Mouse (Mus musculus) right cerebral cortex, postnatal 36 days (tissue): ENCODE data around the gene Ear14.
"Not testable (repeated sequence)": the region's sequence is repeated elsewhere in the genome, so short reads cannot be mapped to it uniquely, and the experiment has no call there.

Experiments used
- DNase-seq, 2 experiments: peaks; one replicate each; pipeline ENCODE4 v3.0.0; 2022; ENCODE audit warnings: low spot score in 2 of 2, mixed read lengths in 1 of 2

Ear14 gene

DNA sequence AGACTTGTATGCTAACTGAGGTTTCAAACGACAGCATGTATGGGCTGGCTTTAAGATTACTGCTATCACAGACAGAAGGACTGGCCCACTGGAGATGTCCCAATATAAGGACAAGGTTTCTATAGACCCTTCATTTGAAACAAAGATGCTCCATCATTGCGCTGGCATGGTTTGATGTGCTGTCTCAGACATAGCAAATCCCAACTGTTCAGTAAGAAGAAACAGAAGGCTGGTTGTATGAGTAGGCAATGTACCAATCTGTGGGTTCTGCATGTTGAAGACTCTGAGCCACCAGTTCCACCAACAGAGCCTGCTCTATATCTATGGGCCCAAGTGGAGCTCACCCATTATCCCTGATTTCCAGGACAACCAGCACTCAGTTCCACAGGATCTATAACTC, at the start of gene Ear14:
Gene Ear14, plus strand, starts transcription at position 277 of the 400 bp plus-strand sequence.
- DNase-seq = no peak

GRCm38 (mm10) chr14:51156056-51156735, 47.0 kb upstream of the Ear14 start:
- no peak for DNase-seq

DNA sequence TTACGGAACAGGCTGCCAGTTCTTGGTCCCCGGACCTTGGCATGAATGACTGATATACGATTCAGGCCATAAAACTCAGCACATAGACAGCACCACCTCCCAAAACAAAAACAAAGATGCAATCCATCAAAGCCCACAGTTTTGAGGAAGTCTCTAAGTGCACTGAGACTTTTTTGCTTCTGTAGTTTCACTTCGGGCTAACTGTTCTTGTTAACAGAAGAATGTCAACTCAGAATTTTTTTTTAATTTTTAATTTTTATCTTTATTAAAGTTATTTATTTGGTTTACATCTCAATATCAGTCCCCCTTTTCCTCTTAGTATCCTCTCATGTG, 46.5 kb upstream of the Ear14 start:
- no peak for DNase-seq

DNA sequence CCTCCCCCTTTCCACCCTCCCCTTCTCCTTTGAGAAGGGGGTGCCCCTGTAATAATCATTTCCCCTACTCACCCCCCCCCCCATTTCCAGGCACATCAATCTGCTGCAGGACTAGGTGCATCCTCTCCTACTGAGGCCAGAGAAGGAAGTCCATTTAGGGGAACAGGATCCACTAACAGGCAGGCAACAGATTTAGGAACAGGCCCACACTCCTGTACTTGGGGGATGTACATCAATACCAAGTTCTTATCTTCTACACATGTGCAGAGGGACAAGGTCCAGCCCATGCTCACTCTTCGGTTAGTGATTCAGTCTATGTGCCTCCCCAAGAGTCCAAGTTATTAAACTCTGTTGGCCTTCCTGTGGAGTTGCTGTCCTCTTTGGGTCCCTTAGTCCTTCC, 46.1 kb upstream of the Ear14 start:
- DNase-seq = no peak

- DNase-seq = not testable (repeated sequence)
Observed at GRCm38 (mm10) chr14:51161976-51162375, 41.2 kb upstream of the Ear14 start, which contains the start of gene Rnase2b. Rnase2b (plus strand) TSS chr14:51162260.

DNA sequence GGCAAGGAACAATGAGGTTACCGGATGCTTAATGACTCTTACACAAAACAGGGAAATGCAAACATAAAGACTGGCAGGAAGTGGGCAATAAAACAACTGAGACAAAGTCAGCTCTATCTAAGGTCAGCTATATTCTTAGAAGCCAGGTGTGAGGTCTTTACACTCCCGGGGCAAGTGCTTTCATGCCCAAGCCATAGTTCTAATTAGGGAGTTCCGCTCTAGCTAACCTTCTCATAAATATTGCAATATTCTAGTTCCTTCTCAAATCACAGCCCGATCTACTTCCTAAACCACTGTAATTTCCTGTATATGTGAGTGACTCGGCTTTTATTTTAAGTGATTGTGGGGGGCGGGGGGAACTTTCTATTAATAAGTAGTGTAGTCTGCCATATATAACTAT, 39.9 kb upstream of the Ear14 start:
- DNase-seq = not testable (repeated sequence)

GRCm38 (mm10) chr14:51165435-51165834, 37.8 kb upstream of the Ear14 start:
- no peak for DNase-seq

DNA sequence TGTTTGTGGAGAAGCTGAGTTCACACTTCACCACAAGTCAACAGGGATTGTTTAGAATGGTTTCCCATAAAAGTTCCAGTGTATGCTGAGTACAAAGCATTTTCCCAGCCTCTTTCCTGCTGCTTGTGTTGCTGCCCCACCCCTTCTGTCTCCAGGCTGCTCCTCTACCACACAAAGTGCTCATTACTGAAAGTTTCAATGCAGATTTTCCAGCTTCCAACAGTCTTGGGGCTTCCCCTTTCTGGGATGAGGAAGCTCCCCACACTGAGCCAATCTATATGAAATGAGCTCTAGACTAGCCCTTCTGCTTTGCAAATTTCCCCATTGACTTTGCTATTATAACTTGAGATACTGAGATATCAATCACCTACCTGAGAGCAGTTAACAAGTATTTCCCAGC, 37.1 kb upstream of the Ear14 start:
- no peak for DNase-seq

GRCm38 (mm10) chr14:51172095-51172865, 30.9 kb upstream of the Ear14 start:
- DNase-seq = not testable (repeated sequence)

DNA sequence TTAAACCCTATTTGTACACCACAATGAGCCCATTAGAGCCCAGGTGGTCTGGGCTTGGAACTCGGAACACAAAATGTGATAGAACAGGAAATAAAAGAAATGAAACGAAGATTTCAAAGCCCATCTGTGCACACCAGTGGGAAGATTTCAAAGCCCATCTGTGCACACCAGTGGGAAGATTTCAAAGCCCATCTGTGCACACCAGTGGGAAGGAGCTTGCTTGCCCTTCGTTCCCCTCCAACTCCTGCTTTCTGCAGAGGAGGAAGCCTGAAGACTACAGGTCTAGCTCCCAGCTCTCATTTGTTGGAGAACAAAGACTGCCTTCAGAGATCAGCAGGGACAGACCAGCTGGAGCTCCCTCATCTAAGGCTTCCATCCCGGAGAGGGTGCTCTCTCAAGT, 30.2 kb upstream of the Ear14 start:
- DNase-seq = not testable (repeated sequence)

DNA sequence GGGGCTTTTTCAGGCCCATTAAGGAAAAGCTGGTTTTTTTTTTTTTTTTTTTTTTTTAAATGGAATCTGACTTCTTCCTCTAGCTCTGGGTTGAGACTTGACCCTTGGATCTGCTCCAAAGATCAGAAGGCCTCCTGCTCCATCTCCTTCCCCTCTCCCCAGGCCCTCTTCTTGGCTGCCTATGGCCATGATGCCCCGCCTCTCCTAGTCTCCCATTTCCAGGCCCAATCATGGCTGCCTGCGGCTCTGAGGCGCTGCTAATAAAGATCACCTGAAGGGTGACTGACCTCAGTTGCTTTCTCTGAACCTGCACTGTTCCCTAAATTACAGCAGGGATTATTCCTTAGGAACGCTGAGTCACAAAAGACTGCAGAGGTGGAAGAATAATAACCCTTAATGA, 29.3 kb upstream of the Ear14 start:
- no peak for DNase-seq

- DNase-seq = not testable (repeated sequence)
Observed at GRCm38 (mm10) chr14:51181051-51181450, 22.1 kb upstream of the Ear14 start.

GRCm38 (mm10) chr14:51195681-51196080, 7.5 kb upstream of the Ear14 start:
- no peak for DNase-seq

DNA sequence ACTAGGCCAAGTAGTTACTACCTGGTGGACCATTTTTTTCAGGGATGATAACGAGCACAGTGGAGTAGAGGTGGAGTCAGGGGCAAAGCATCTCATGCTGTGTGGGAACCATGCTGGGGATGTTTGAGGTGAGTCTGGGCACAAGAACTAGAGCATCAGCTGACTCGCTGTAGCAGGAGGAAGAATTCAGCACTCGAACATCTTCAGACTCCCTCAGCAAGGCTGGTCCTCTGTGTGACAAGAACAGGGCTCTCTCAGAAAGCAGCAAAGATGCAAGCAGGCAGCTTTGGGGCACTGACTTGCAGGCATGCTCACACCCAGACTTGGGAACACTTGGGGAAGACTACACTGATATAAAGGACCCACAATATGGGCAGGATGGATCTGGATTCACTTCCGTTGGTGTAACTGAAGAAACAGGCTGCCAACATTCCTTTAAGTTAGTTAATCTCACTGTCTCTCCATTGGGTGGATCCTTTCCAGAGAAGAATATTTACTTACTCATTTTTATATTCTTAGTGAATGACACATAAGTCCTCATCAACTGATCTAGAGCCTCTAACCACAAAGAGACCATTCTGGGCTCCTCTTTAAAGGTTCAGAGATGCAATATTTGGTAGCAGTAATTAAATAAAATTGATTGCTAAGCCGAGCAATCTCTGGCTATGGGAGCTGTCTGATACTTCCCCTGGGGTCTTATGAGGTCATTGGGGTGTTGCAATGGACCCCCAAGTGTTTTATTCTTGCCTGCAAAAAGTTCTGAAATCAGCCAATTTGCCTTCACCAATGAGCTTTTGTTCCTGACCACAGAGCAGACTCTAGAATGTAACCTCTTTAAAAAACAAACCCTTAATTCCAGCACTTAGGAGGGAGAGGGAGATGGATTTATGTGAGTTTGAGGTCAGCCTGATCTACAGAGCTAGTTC, 3.8 kb upstream of the Ear14 start, which contains the start of gene Ang2:
Gene Ang2, minus strand, starts transcription at position 51 of the 926 bp plus-strand sequence.
- DNase-seq = no peak

DNA sequence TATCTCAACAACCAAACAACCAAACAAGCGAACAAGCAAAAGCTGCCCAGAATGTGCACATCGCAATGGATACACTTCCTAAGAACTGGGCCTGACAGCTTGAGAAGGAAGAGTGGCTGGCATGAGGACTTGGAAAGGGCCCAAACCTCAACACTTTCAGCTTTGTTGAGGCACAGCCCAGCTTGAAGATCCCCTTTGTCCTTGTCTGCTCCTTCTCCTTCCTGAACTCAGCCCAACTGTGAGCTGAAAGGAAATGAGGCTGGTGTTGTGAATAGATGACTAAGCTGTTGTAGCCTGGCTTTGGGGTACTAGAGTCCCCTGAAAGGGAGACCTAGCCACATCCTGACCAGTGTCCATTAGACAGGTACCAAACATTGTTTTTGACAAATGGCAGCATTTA, 3.1 kb upstream of the Ear14 start:
- DNase-seq = peak in 1 of 2 experiments; percentile 18

- no peak for DNase-seq
Observed at GRCm38 (mm10) chr14:51200466-51200865, 2.7 kb upstream of the Ear14 start.

- not testable (repeated sequence) for DNase-seq
Observed at GRCm38 (mm10) chr14:51220075-51220474, 16.9 kb downstream of the Ear14 start.

DNA sequence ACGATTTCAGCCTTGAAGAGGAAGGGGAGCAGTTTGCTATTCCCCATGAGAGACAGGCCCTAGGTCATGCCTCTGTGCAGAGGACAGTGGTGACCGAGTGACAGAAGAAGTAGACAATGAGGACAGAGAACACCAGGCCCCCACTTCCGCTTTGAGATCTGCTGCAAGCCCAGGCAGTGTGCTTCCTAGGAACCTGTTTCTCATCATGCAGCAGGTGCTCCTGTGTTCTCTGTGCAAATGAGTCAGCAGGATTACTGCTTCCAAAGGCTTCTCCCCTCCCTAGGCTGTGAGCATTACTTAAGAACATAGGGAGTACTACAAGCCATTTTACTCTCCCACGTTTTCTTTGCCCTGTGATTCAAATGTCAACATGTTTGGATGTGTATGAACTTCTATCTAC, 26.5 kb downstream of the Ear14 start:
- not testable (repeated sequence) for DNase-seq

DNA sequence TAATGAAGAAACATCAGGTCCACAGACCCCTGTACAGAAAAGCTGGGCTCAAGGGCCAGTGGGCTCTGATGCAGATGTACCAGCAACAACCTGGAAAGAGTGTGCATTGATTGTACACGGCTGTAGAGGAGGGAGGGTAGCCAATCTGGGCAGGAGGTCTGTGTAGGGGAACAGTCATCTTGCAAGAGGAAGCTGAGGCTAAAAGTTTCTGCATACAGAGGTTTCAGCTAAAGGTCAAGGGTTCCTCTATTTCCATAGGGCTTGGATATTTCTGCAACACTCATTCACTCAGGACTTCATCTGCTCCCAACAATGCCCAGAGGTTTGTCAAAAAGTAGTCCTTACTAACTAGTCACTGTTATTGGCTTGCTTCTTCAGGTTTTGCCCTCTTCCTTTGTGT, 34.3 kb downstream of the Ear14 start:
- DNase-seq = not testable (repeated sequence)

DNA sequence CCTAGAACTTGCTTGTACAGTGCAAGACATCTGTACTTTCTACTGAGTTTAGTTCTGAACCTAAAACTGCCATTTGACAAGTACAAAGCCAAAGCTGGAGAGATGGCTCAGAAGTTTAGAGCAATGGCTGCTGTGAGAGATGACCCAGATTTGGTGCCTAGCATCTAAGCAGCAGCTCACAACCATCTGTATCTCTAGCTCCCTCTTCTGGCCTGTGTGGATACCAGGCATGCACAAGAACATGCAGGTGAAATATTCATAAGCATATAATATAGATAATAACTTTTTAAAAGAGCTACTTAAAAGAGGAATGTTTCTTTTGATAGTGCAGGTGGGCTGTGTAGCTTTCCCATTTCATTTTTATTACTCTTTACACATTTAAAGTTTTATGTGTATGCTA, 37.7 kb downstream of the Ear14 start:
- peak; percentile 9 to 21 for DNase-seq

DNA sequence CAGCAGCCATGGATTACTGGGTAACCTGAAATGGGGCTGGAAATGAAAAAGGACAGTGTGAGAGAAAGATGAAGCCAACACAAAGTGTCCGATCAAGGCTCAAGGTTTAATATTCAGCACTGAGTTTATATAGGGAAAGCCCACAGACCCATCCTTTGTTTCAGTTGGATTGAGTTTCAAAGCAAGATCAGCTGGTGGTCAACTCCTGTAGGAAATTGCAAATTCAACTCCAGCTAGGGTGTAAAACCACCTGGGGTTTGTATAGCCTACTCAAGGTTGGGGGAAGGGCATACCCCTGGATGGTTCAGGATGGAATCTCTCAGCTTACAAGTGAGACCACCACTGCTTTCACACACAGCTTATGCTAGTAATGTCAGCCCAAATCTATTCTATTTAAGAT, 44.5 kb downstream of the Ear14 start:
- no peak for DNase-seq

DNA sequence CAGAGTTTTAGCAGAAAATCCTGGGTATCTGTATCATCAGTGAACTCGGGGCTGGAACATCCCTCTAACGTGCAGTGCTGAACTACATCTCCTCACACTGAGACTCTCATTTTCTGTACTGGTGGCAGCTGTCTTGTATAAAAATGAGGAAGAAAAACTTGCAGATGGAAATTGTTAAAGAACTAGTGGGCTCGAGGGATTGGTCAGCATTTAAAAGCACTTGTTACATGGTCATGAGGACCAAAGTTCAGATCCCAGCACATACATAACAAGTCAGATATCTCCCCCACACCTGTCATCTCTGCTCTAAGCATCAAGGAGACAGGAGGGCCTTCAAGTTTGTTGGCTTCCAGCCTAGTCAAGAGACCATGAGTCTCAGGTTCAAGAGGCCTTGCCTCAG, 47.2 kb downstream of the Ear14 start:
- no peak for DNase-seq
